In the genomic region with DNA sequence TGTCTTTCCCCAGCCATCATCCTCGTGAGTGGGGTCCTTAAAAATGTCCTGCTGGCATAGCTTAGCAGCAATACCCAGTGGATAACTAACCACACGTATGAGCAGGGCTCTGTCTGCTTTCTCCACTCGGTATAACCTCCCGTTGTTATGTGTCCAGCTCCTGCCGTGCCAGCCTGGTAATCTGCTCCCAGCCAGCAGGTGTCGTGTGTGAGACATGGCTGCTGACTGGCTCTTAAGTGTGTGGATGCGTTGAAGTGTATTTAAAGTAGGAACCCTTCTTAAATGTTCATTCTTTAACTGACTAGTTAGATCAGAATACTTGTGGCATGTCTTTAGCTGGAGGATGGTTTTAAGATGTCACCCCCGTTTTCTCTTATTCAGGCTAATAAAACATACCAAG, we compare ENCODE assay signal across 8 mouse cellular contexts.
DNase-seq lines count a peak whose midpoint lies in the region; ATAC-seq and TF ChIP-seq lines count a peak whose summit lies in the region.

No protein-coding gene starts in this region.

- H3K4me3 ChIP-seq in CH12.LX (replicated peaks in 1 of 3; ENCODE audit: low read depth in 2 of 3, low read length in 2 of 3, poor library complexity in 1 of 3), result no peak overlapping the region
- H3K4me3 ChIP-seq in embryonic facial prominence, embryonic 12.5 days, result no peak overlapping the region

- ATAC-seq in embryonic facial prominence, embryonic 12.5 days (ENCODE audit: insufficient number of reproducible peaks, insufficient read depth, low FRiP score, low TSS enrichment), result peak; percentile 64; the same call in 1 of the 2 replicates

- no peak overlapping the region for H3K9ac ChIP-seq in CH12.LX (ENCODE audit: insufficient read depth, low read depth)
- H3K9ac ChIP-seq in embryonic facial prominence, embryonic 12.5 days, result no peak overlapping the region; the same call in 1 of the 2 replicates

- TF ChIP-seq CTCF in CH12.LX (conservative IDR thresholded peaks at IDR 0.05 in 1 of 2, IDR thresholded peaks at IDR 0.05 in 1 of 2; ENCODE audit: low read depth in 2 of 2, low read length in 2 of 2), result peak; percentile 43 to 88; a peak in 3 of 4 replicates

- no peak overlapping the region for H3K4me2 ChIP-seq in CH12.LX (ENCODE audit: insufficient read depth, low read depth, poor library complexity, severe bottlenecking)
- no peak overlapping the region for H3K4me2 ChIP-seq in embryonic facial prominence, embryonic 12.5 days (replicated peaks)

- in situ Hi-C loops in CH12.LX (cut with MboI; ENCODE audit: low pct_ligation_motif_present, low pct_unique_long_range_greater_than_20kb, low sequenced_read_pairs), result no loop called here

- peak; percentile 59 for DNase-seq in CH12.LX (ENCODE audit: extremely low read depth)
- peak; percentile 68 for DNase-seq in adrenal gland, postnatal 10 days
- DNase-seq in heart, postnatal 4 days, result peak; percentile 73
- peak; percentile 70 for DNase-seq in layer of hippocampus, adult 11-12 months (ENCODE audit: low spot score)
- DNase-seq in lung, postnatal 10 days, result peak; percentile 72
- peak; percentile 30 for DNase-seq in retina, adult 2 months (ENCODE audit: low read depth, low spot score)
- peak; percentile 44 for DNase-seq in yolk sac, embryonic 10.5 days (ENCODE audit: low spot score)

- no peak overlapping the region for H3K27ac ChIP-seq in CH12.LX (ENCODE audit: insufficient read depth, low read depth)
- H3K27ac ChIP-seq in embryonic facial prominence, embryonic 12.5 days, result no peak overlapping the region

- TF ChIP-seq EP300 in CH12.LX (IDR thresholded peaks at IDR 0.05; ENCODE audit: low read length), result no peak

- no peaks in the 10 kb centered on the region for H3K79me2 ChIP-seq in CH12.LX (replicated peaks; ENCODE audit: control insufficient read depth, extremely low read depth, insufficient read depth, poor library complexity, severe bottlenecking)

- peaks cover 61 to 99% of the 10 kb centered on the region in 2 experiments for H3K36me3 ChIP-seq in CH12.LX (replicated peaks in 1 of 2; ENCODE audit: control insufficient read depth in 1 of 2, insufficient read depth in 1 of 2, low read length in 1 of 2)
- H3K36me3 ChIP-seq in embryonic facial prominence, embryonic 12.5 days, result peaks cover 2% of the 10 kb centered on the region

- dilution Hi-C loops in CH12.LX (cut with MboI; ENCODE audit: extremely low pct_ligation_motif_present, extremely low pct_unique_long_range_greater_than_20kb, low sequenced_read_pairs), result no loop called here

- 53% methylated on average over 8 of the region's 8 CpGs for WGBS in embryonic facial prominence, embryonic 12.5 days

- H3K27me3 ChIP-seq in CH12.LX (replicated peaks), result no peaks in the 10 kb centered on the region
- no peaks in the 10 kb centered on the region for H3K27me3 ChIP-seq in embryonic facial prominence, embryonic 12.5 days

- no peak for TF ChIP-seq POLR2A in CH12.LX (IDR thresholded peaks at IDR 0.05; ENCODE audit: low read depth, low read length)

- no peaks in the 10 kb centered on the region for H3K4me1 ChIP-seq in CH12.LX (ENCODE audit: control insufficient read depth in 1 of 2, insufficient read depth in 2 of 2)
- no peaks in the 10 kb centered on the region for H3K4me1 ChIP-seq in embryonic facial prominence, embryonic 12.5 days

- H3K9me3 ChIP-seq in CH12.LX (replicated peaks; ENCODE audit: low read length), result no peaks in the 10 kb centered on the region
- H3K9me3 ChIP-seq in embryonic facial prominence, embryonic 12.5 days, result no peaks in the 10 kb centered on the region

- peak; percentile 89 for TF ChIP-seq RAD21 in CH12.LX (IDR thresholded peaks at IDR 0.05; ENCODE audit: low read depth, low read length)

TF ChIP-seq in CH12.LX, 34 proteins besides CTCF, POLR2A, EP300 and RAD21:
- TF ChIP-seq ZC3H11A (IDR thresholded peaks at IDR 0.05; ENCODE audit: low read depth, low read length) (peak; percentile 79), E2F4 (IDR thresholded peaks at IDR 0.05; ENCODE audit: insufficient replicate concordance, low read depth, low read length) (no peak), SMC3 (IDR thresholded peaks at IDR 0.05; ENCODE audit: low read depth, low read length) (peak; percentile 97), IRF4 (IDR thresholded peaks at IDR 0.05; ENCODE audit: low read depth, low read length) (peak; percentile 29; the same call in 1 of the 2 replicates)
TF ChIP-seq in CH12.LX: peak in this region for 3.
